Mouse (Mus musculus) right cerebral cortex, adult 2 months (tissue): ENCODE results near the gene Rbpj.
"Not testable (repeated sequence)": the region's sequence is repeated elsewhere in the genome, so short reads cannot be mapped to it uniquely, and the experiment has no call there.

Experiments used
- DNase-seq, 2 experiments: peaks; one replicate each; pipeline ENCODE4 v3.0.0; 2021 to 2022; ENCODE audit warnings: low spot score in 2 of 2

Rbpj gene

GRCm38 (mm10) chr5:53670321-53670938 lies 204.5 kb downstream of the Rbpj start:
- DNase-seq = no peak

GRCm38 (mm10) chr5:53671507-53671906 lies 205.6 kb downstream of the Rbpj start:
- DNase-seq = no peak

- DNase-seq = peak; percentile 72 to 78
These were observed 206.4 kb downstream of the Rbpj start for GRCm38 (mm10) chr5:53672352-53672751.

- DNase-seq = not testable (repeated sequence)
These were observed 207.7 kb downstream of the Rbpj start for GRCm38 (mm10) chr5:53673493-53674150.

- no peak for DNase-seq
These were observed 210.7 kb downstream of the Rbpj start for GRCm38 (mm10) chr5:53676671-53677070.

GRCm38 (mm10) chr5:53678036-53678767 lies 212.2 kb downstream of the Rbpj start:
- no peak for DNase-seq

- peak; percentile 49 to 60 for DNase-seq
These were observed 213.7 kb downstream of the Rbpj start for GRCm38 (mm10) chr5:53679651-53680050.

- DNase-seq = no peak
These were observed 218.0 kb downstream of the Rbpj start for GRCm38 (mm10) chr5:53683916-53684315.

GRCm38 (mm10) chr5:53684417-53684816 lies 218.5 kb downstream of the Rbpj start:
- no peak for DNase-seq

GRCm38 (mm10) chr5:53685623-53686022 lies 219.7 kb downstream of the Rbpj start:
- no peak for DNase-seq

GRCm38 (mm10) chr5:53686379-53686778 lies 220.4 kb downstream of the Rbpj start:
- no peak for DNase-seq

- no peak for DNase-seq
These were observed 222.4 kb downstream of the Rbpj start for GRCm38 (mm10) chr5:53688326-53688725.

- DNase-seq = no peak
These were observed 225.6 kb downstream of the Rbpj start for GRCm38 (mm10) chr5:53691577-53691976.

- no peak for DNase-seq
These were observed 226.1 kb downstream of the Rbpj start for GRCm38 (mm10) chr5:53692100-53692499.

GRCm38 (mm10) chr5:53692662-53693061 lies 226.7 kb downstream of the Rbpj start:
- DNase-seq = no peak

GRCm38 (mm10) chr5:53696701-53697100 lies 230.7 kb downstream of the Rbpj start:
- no peak for DNase-seq

GRCm38 (mm10) chr5:53697794-53698193 lies 231.8 kb downstream of the Rbpj start:
- no peak for DNase-seq

- peak in 1 of 2 experiments; percentile 12 for DNase-seq
These were observed 236.7 kb downstream of the Rbpj start for GRCm38 (mm10) chr5:53702686-53703085.
